In the genomic region with DNA sequence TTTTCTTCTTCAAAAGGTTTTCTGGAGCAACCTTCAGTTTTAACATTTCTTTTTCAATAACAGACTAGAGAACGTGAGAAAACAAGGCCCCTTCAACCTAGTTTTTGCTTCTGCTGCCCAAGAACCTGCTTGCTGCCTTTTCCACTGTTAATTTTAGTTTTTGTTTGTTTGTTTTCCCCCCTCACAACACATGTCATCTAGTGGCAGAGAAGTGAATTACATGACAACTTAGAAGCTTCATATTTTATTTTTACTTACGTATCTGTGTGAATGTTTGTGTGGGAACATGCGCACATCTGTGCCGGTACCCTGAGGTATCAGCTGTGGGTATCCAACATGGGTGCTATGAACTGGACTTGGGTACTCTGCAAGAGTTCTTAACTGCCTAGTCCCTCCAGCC, we compare ENCODE assay signal across 23 mouse cellular contexts. TPM values are rescaled to one million over a fixed set of nuclear protein-coding genes. Genes with fewer than 3 reads are reported as not detected.
DNase-seq lines count a peak whose midpoint lies in the region; TF ChIP-seq lines count a peak whose summit lies in the region.
"Had no signal": no experiment of that assay in that cellular context is flagged by ENCODE, and none has a peak within 500 bp of the region (broad histone marks: within the 10 kb centered on the region; RNA-seq: fewer than 3 reads in every experiment).

No protein-coding gene starts in this region.

- no peaks in the 10 kb centered on the region for H3K79me2 ChIP-seq in heart, adult 2 months (replicated peaks; ENCODE audit: control insufficient read depth, insufficient read depth, low read length)

- H3K27ac ChIP-seq in heart, adult 2 months = no peak overlapping the region
- H3K27ac ChIP-seq in left cerebral cortex, adult 2 months = no peak overlapping the region
- H3K27ac ChIP-seq: embryonic facial prominence, embryonic 13.5 days; forebrain, embryonic 15.5 days; heart, embryonic 13.5 days; limb, embryonic 12.5 days; liver, embryonic 15.5 days had no signal

- TF ChIP-seq CTCF in heart, adult 2 months (IDR thresholded peaks at IDR 0.05) = peak; percentile 75
- peak; percentile 47 for TF ChIP-seq CTCF in left cerebral cortex, adult 2 months (IDR thresholded peaks at IDR 0.05)

- TF ChIP-seq POLR2A in heart, adult 2 months (IDR thresholded peaks at IDR 0.05; ENCODE audit: insufficient read depth, low read depth, low read length) = no peak

- H3K27me3 ChIP-seq in heart, adult 2 months (ENCODE audit: control insufficient read depth, insufficient read depth, low read length) = no peaks in the 10 kb centered on the region
- H3K27me3 ChIP-seq: embryonic facial prominence, embryonic 13.5 days; forebrain, embryonic 15.5 days; heart, embryonic 13.5 days; limb, embryonic 12.5 days; liver, embryonic 15.5 days had no signal

- no peak for DNase-seq in heart, adult 2 months
- DNase-seq in heart, adult 18-20 months = no peak
- DNase-seq in left cerebral cortex, adult 2 months (ENCODE audit: extremely low spot score in 1 of 2, low spot score in 2 of 2) = no peak
- DNase-seq in left cerebral cortex, adult 9 months (ENCODE audit: low spot score in 2 of 2) = no peak
- DNase-seq in 3T3-L1 (ENCODE audit: low read depth, low spot score) (peak; percentile 49), NIH3T3 (ENCODE audit: low read depth) (peak; percentile 64)
- DNase-seq in embryo, embryonic 11 days = no peak
- DNase-seq: adrenal gland, postnatal 25 days; B cell, adult 2 months; cerebellum, adult 11 months; cerebellum, postnatal 10 days; heart, postnatal 4 days; kidney, adult 18-20 months; kidney, postnatal 36 days; layer of hippocampus, adult 9-11 months; lung, postnatal 14 days; thymus, postnatal 36 days had no signal

- H3K36me3 ChIP-seq in heart, adult 2 months (ENCODE audit: control insufficient read depth, insufficient read depth, low read length) = no peaks in the 10 kb centered on the region
- H3K36me3 ChIP-seq: embryonic facial prominence, embryonic 13.5 days; forebrain, embryonic 15.5 days; heart, embryonic 13.5 days; limb, embryonic 12.5 days; liver, embryonic 15.5 days had no signal

- intact Hi-C loops in heart, adult 2 months (cut with DNase I) = loop anchor here (1.0 kb wide), 1 partner anchor 145 kb away; no protein-coding TSS in a partner anchor
- intact Hi-C loops in left cerebral cortex, adult 2 months (cut with DNase I) = no loop called here

- H3K4me1 ChIP-seq in heart, adult 2 months (ENCODE audit: control insufficient read depth, insufficient read depth, low read length) = no peaks in the 10 kb centered on the region; the same call in none of the 2 replicates
- H3K4me1 ChIP-seq: embryonic facial prominence, embryonic 13.5 days; forebrain, embryonic 15.5 days; limb, embryonic 12.5 days; liver, embryonic 15.5 days had no signal

- TF ChIP-seq EP300 in heart, adult 2 months (IDR thresholded peaks at IDR 0.05; ENCODE audit: insufficient read depth, low read depth, low read length) = no peak

- WGBS in heart, adult 2 months = 68% methylated on average over 4 of the region's 4 CpGs

- no peak overlapping the region for H3K4me3 ChIP-seq in heart, adult 2 months
- no peak overlapping the region for H3K4me3 ChIP-seq in left cerebral cortex, adult 2 months
- H3K4me3 ChIP-seq: embryonic facial prominence, embryonic 13.5 days; forebrain, embryonic 15.5 days; heart, embryonic 13.5 days; limb, embryonic 12.5 days; liver, embryonic 15.5 days had no signal

- H3K9ac ChIP-seq in heart, adult 2 months (ENCODE audit: low read depth, low read length) = no peak overlapping the region
- H3K9ac ChIP-seq: embryonic facial prominence, embryonic 13.5 days; forebrain, embryonic 15.5 days; heart, embryonic 13.5 days; limb, embryonic 12.5 days; liver, embryonic 15.5 days had no signal

RNA-seq across cellular contexts. Expression of a gene that starts 35.9 kb away (rescaled TPM):
- total RNA-seq in heart, adult 2 months (2021) = 10 to 100 TPM; 12.2 to 13.9 TPM
- 11.9 and 19.4 TPM in 2 replicates for polyA plus RNA-seq in heart, adult 2 months (2012; rRNA removed)
- total RNA-seq in heart, adult 18-20 months (2021) = 10 to 100 TPM; 14.3 to 16.9 TPM
- 10 to 100 TPM; 21.8 to 22.9 TPM for total RNA-seq in left cerebral cortex, adult 2 months (2021)

RNA-seq across cellular contexts. Expression of a gene that starts 39.9 kb away (rescaled TPM):
- total RNA-seq in heart, adult 2 months (2021) = 10 to 100 TPM; 46.5 to 49.1 TPM
- 28.2 and 40.6 TPM in 2 replicates for polyA plus RNA-seq in heart, adult 2 months (2012; rRNA removed)
- 10 to 100 TPM; 39.4 to 47.3 TPM for total RNA-seq in heart, adult 18-20 months (2021)
- total RNA-seq in left cerebral cortex, adult 2 months (2021) = 10 to 100 TPM; 12.0 to 12.4 TPM
- total RNA-seq: megakaryocyte-erythroid progenitor cell, adult 5-6 weeks had no signal

Comparison
In these comparisons a context has a peak if more than half of its experiments do, and no peak if none do; other contexts are left out.
1. DNase-seq: peak in 3T3-L1 (single experiment) and NIH3T3 (single experiment); none in heart, adult 2 months (0 of 2), heart, adult 18-20 months (0 of 2), left cerebral cortex, adult 2 months (0 of 2), left cerebral cortex, adult 9 months (0 of 2) and embryo, embryonic 11 days (single experiment).